Mouse (Mus musculus) E14TG2a.4 (cell line): ENCODE data around the gene Pomgnt1.

Source experiments
- CTCF ChIP-seq: conservative IDR thresholded peaks from 2 replicates; pipeline ENCODE4 v1.5.1; 2014; ENCODE audit warnings: low read length
- POU5F1 ChIP-seq: IDR thresholded peaks from 2 replicates; pipeline ENCODE4 v1.6.1; 2014; ENCODE audit warnings: low read length, borderline replicate concordance

- TF ChIP-seq CTCF (no peak), POU5F1 (no peak)
Observed at GRCm38 (mm10) chr4:116122762-116123161, 878 bp upstream of the Pomgnt1 start.
